Mouse (Mus musculus) large intestine, adult 2 months (tissue): ENCODE measurements around the gene Tpx2. TPM values are rescaled to one million over a fixed set of nuclear protein-coding genes. Genes with fewer than 3 reads are reported as not detected.

Experiments
- DNase-seq: peaks from one replicate; pipeline ENCODE4 v3.0.0-alpha.2; 2012; ENCODE audit warnings: low read depth, low spot score
- WGBS: fragments of 180-500 bp; shearing (Covaris S2); methylation state at CpG from one replicate; pipeline ENCODE4 v1.1.7; 2018; 5-methylcytosine and 5-hydroxymethylcytosine counted together
- polyA plus RNA-seq: library from polyadenylated mRNA; depleted of rRNA; stranded (reverse); fragments of >200 nt; gene quantifications from 2 replicates; pipeline ENCODE4 v1.2.3, GENCODE M21; 2012; rRNA removed

Tpx2 gene
- polyA plus RNA-seq, 1 experiment: 5.0 TPM

DNA sequence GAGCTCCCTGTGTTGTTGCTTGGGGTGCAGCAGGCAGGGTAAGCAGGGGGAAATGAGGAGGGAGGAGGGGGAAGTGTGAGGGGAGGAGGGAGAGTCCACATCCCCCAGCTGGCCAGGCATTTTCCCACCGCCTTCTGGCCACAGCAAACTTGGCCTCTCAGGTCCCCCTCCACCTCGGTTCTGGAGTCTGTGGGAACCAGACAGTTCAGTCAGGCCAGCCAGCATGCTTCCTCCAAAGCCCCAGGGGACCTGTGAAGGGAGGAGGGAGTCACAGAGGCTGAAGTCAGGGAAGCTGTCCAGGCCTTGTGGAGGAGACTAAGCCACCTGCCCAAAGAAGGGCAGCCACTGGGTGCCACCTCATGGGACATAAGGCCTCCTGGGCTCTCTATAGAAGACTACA lies 82.5 kb downstream of the Tpx2 start:
- DNase-seq: no peak
- WGBS: 36% methylated on average over 2 of the region's 2 CpGs

DNA sequence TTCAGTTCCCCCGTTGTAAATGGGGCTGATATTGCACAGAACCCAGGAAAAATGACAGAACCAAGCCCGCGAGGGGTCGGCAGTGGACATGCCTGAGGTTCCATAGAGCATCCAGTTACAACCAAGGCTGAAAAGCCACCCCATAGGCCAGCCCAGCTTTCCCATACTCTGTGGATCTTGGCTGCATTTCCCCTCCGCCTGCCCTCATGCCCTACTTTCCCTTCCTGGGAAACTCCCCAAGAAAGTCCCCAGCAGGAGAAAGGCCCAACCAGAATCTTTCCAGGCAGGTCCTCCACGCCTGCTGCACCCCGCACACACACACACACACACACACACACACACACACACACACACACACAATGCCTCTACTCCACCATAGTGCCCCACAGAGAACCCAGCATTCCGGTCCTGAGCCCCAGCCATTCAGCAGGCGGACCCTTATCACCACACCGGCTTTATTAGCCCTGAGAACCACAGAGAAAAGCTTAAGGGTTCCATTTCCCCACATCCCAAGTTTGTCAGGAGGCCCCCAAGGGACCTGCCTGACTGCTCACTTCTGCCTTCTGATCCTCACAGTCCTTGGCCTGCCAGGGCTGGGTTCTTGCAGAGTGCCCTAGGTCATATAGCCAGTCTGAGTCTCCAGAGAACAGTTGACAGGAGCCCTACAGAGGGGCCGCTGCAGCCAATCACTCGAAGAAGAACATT lies 83.8 kb downstream of the Tpx2 start:
- DNase-seq: no peak
- 53% methylated on average over 12 of the region's 12 CpGs for WGBS

DNA sequence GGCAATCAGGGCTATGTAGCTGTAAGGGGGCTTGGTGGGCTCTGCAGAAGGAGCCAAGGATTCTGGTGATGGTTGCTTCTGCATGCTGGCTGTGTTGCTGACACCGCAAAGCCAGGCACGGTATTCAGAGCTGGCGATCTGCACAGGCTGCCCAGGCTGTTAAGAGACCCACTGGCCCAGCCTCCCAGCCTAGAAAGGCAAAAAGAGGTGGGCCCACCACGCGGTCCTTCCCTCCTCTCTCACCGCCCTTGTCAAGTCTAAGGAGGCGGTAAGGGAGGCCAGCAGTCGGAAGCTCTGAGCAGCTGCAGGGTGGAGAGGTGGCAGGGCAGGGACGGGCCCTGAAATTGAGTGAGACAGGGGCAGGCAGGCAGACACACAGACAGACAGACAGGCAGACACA lies 85.3 kb downstream of the Tpx2 start, which contains the start of gene Foxs1:
TSS of gene Foxs1 (minus strand) at position 161 of the 400 bp plus-strand sequence.
- no peak for DNase-seq
- 20% methylated on average over 9 of the region's 9 CpGs for WGBS

DNA sequence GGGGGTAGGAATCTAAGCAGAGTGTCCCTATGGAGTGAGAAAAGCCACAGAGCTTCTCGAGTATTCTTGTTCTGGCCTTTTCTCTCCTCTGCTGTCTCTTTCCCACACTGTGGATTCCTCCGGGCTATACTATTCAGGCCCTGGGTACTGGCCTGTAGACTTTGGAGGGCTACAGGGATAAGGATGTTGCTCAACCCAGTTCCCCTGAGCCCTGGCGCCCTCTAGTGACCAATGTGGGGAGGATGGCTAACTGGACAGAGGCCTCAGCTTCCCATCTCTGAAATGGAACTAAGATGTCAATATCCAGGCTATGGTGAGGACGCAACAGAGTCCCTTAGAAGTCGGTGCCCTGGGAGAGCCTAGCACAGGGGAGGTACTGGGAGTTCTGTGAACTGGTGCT lies 85.8 kb downstream of the Tpx2 start:
- DNase-seq: no peak
- 28% methylated on average over 5 of the region's 5 CpGs for WGBS

DNA sequence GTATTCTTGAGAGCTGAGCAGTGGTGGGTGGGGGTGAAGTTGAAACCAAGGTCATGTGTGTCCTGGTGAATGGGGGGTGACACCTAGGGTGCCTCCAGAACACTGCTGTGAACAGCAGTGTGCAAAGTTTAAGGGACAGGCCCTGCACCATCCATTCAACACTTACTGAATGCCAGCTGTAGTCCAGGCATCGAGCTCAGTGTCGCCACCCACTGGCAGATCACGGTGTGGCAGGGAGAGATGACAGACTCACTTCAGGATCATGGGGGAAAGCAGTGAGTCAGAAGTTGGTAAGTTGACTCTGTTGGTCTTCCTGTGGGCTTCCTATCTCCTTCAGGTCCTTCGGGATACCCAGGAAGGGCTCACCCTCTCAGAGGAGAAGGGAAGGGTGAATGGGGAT lies 92.1 kb downstream of the Tpx2 start:
- 14% methylated on average over 4 of the region's 4 CpGs for WGBS
- no peak for DNase-seq

DNA sequence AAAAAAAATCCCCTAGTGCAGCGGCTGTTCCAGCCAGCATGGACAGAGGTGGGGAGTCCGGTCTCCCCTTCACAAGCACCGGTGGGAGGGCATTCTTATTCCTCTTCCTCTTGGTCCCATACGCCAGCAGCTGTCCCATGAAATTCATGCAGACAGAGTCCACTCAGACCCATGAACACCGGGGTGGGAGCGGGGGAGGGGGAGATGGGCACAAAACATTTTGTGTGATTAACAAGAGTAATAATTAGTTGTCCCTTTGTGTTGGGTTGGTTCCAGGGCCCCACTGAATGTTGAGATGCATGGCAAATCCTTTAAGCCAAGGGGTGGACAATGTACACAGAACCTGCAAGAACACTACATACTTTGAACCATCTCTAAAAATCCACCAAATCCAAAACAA lies 93.3 kb downstream of the Tpx2 start:
- WGBS: 76% methylated on average over 6 of the region's 6 CpGs
- DNase-seq: no peak

DNA sequence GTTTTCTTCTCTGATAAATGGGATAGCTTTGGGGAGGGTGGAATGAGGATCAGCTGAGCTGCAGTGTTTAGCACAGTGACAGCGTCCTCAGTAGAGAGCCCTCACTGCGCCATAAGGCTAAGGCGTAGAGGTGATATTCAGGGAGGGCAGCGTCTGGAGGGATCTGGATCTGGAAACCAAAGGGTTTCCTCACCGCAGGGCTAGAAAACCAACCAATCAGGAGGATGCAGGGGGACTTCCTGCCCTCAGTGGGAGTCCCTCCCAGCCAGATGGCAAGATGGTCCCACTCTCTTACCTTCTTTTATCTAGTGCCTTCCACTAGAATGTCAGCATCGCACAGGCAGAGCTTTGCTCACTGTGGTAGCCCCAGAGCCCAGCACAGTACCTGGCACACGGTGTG lies 94.0 kb downstream of the Tpx2 start:
- DNase-seq: no peak
- 40% methylated on average over 7 of the region's 7 CpGs for whole genome bisulfite sequencing

DNA sequence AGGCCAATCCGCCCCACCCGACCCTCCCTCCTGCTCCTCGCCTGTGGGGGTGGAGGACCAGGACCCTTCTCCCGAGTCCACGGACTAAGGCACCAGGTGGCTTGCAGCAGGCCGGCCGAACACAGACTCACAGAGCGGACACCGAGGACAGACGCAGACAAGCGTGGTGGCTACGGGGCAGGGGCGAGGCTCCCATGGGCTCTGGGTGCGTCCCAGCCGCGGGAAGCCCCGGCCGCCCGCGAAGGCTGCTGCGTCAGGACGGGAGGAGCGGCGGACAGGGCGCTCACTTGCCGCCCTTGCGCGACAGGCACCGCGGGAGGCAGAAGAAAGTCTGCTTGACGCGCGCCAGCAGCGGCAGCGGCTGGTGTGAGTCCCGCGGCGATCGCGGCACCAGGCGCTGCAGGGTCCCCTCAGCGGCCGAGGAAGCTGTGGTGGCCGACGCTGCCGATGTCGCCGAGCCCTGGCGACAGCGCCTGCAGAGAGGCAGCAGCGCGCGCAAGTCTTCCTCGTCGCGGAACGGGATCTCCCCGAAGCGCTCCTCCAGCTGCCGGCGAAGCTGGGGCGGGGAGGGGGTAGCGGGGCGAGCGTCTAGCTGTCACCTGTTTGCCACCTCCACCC lies 95.2 kb downstream of the Tpx2 start:
- 2% methylated on average over 65 of the region's 65 CpGs for WGBS
- DNase-seq: no peak

DNA sequence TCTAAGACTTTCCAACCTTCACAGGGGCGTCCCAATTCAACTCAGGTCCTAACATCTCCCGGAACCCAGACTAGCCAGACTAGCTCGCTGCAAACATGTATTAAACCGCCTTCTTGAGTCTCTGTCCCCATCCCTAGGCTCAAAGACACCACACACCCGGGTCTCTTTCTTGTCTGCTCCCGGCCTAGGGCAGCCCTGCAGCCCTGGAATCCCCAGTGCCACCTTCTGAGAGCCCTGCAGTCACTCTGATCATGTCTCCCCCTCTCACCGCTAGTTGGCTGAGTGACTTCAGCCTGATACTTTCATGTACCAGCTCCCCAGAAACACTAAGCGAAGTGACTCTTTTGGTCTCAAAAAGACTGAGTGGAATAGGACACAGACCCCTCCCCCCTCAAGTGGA lies 95.8 kb downstream of the Tpx2 start:
- 10% methylated on average over 8 of the region's 8 CpGs for WGBS
- DNase-seq: no peak

DNA sequence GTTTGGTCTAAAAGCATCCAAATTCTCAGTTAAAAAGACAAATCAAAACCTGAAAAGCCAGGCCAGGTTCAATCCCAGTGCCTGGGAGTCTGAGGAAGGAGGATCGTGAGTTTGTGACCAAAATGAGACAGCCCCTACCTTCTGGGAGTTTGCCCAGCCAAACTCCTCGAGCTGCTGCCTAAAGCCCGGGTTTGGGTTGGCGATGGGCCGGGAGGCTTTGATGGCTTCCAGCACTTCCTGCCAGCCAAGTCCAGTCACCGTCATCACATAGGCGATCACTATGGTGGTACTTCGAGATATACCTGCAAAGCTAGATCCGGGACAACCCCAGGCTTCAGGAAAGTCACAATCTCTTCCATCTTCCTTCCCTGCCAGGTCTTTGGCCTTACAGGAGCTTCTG lies 96.2 kb downstream of the Tpx2 start:
- no peak for DNase-seq
- 60% methylated on average over 9 of the region's 9 CpGs for WGBS

Other genes with a start within 250 kb of the Tpx2 start
- gene Defb45, start 248.6 kb upstream of the Tpx2 start, polyA plus RNA-seq: not detected in 2 replicates
- not detected in 2 replicates for gene Defb36, start 243.6 kb upstream of the Tpx2 start, polyA plus RNA-seq
- 0.78 and 1.1 TPM in 2 replicates for gene Defb25, start 224.9 kb upstream of the Tpx2 start, polyA plus RNA-seq
- gene Rem1, start 221.0 kb upstream of the Tpx2 start, polyA plus RNA-seq: 3.6 and 3.7 TPM in 2 replicates
- 102 and 126 TPM in 2 replicates for gene H13, start 178.5 kb upstream of the Tpx2 start, polyA plus RNA-seq
- gene Mcts2, start 160.9 kb upstream of the Tpx2 start, polyA plus RNA-seq: 5.8 and 6.4 TPM in 2 replicates
- 365 and 412 TPM in 2 replicates for gene Id1, start 111.7 kb upstream of the Tpx2 start, polyA plus RNA-seq
- 1.6 and 2.0 TPM in 2 replicates for gene Cox4i2, start 93.8 kb upstream of the Tpx2 start, polyA plus RNA-seq
- 42.4 and 43.6 TPM in 2 replicates for gene Bcl2l1, start 16.2 kb upstream of the Tpx2 start, polyA plus RNA-seq
- 0.04 and 0.10 TPM in 2 replicates for gene Mylk2, start 63.4 kb downstream of the Tpx2 start, polyA plus RNA-seq
- 1.9 and 2.0 TPM in 2 replicates for gene Foxs1, start 85.2 kb downstream of the Tpx2 start, polyA plus RNA-seq
- 0.06 TPM in 1 of 2 replicates, not detected in the other for gene Dusp15, start 103.7 kb downstream of the Tpx2 start, polyA plus RNA-seq
- gene Ttll9, start 114.5 kb downstream of the Tpx2 start, polyA plus RNA-seq: 0.12 TPM in 1 of 2 replicates, not detected in the other
- gene Pdrg1, start 167.5 kb downstream of the Tpx2 start, polyA plus RNA-seq: 30.5 and 34.0 TPM in 2 replicates
- 0.14 TPM in 2 replicates for gene Xkr7, start 183.9 kb downstream of the Tpx2 start, polyA plus RNA-seq
- gene Ccm2l, start 218.0 kb downstream of the Tpx2 start, polyA plus RNA-seq: 3.5 and 7.5 TPM in 2 replicates